Mouse (Mus musculus): ENCODE data around the gene 1700025G04Rik.

GRCm38 (mm10) chr1:152139496-152139895 lies 49.6 kb upstream of the 1700025G04Rik start:
- TF ChIP-seq CTCF (IDR thresholded peaks at IDR 0.05) (no peak), EP300 (IDR thresholded peaks at IDR 0.05) (no peak)

All from lung, postnatal 0 days (tissue).